In genomic region chr1:168240386-168240785, GRCm38 (mm10) we compare ENCODE assay signal across 13 mouse cellular contexts.
DNase-seq lines count a peak whose midpoint lies in the region; ATAC-seq and TF ChIP-seq lines count a peak whose summit lies in the region.
"Had no signal": no experiment of that assay in that cellular context is flagged by ENCODE, and none has a peak within 500 bp of the region (broad histone marks: within the 10 kb centered on the region; RNA-seq: fewer than 3 reads in every experiment).

No protein-coding gene starts in this region.

- 0 out of 2 replicates have a peak, but pooled peaks cover 4% of the 10 kb centered on the region for H3K36me3 ChIP-seq in heart, embryonic 10.5 days
- no peaks in the 10 kb centered on the region; the same call in 1 of the 2 replicates for H3K36me3 ChIP-seq in heart, adult 2 months (ENCODE audit: control insufficient read depth, insufficient read depth, low read length)
- no peaks in the 10 kb centered on the region for H3K36me3 ChIP-seq in forebrain, postnatal 0 days (ENCODE audit: insufficient read depth)
- H3K36me3 ChIP-seq in neural tube, embryonic 15.5 days, result no peaks in the 10 kb centered on the region

- TF ChIP-seq EP300 in heart, adult 2 months (IDR thresholded peaks at IDR 0.05; ENCODE audit: insufficient read depth, low read depth, low read length), result no peak

- H3K9ac ChIP-seq in heart, adult 2 months (ENCODE audit: low read depth, low read length), result no peak overlapping the region
- H3K9ac ChIP-seq in forebrain, postnatal 0 days, result no peak overlapping the region
- H3K9ac ChIP-seq in neural tube, embryonic 15.5 days (replicated peaks), result no peak overlapping the region
- H3K9ac ChIP-seq: liver, embryonic 14.5 days had no signal

- peak; percentile 38 for ATAC-seq in forebrain, postnatal 0 days
- no peak for ATAC-seq in neural tube, embryonic 15.5 days (ENCODE audit: low FRiP score)

- intact Hi-C loops in heart, adult 2 months (cut with DNase I), result no loop called here
- intact Hi-C loops in left cerebral cortex, adult 2 months (cut with DNase I), result no loop called here

- no peak for TF ChIP-seq POLR2A in heart, adult 2 months (IDR thresholded peaks at IDR 0.05; ENCODE audit: insufficient read depth, low read depth, low read length)
- no peak for TF ChIP-seq POLR2A in lung, adult 2 months (IDR thresholded peaks at IDR 0.05; ENCODE audit: borderline replicate concordance, extremely low read depth, low read depth, low read length)

- H3K9me3 ChIP-seq in heart, embryonic 10.5 days, result no peaks in the 10 kb centered on the region
- H3K9me3 ChIP-seq in forebrain, postnatal 0 days (ENCODE audit: low read length), result no peaks in the 10 kb centered on the region
- no peaks in the 10 kb centered on the region for H3K9me3 ChIP-seq in neural tube, embryonic 15.5 days (replicated peaks)

- DNase-seq in heart, embryonic 10.5 days (ENCODE audit: low spot score), result no peak
- no peak for DNase-seq in heart, adult 2 months
- no peak for DNase-seq in left cerebral cortex, adult 2 months (ENCODE audit: extremely low spot score in 1 of 2, low spot score in 2 of 2)
- DNase-seq in left cerebral cortex, adult 11 months (ENCODE audit: low spot score), result no peak
- DNase-seq in forebrain, postnatal 0 days, result peak; percentile 52
- no peak for DNase-seq in lung, adult 2 months
- DNase-seq in embryo, embryonic 11 days, result no peak
- DNase-seq: cerebellum, adult 18-20 months; gastrocnemius, postnatal 10 days; kidney, adult 11 months; thymus, postnatal 14 days had no signal

- no peaks in the 10 kb centered on the region; the same call in 1 of the 2 replicates for H3K79me2 ChIP-seq in heart, adult 2 months (replicated peaks; ENCODE audit: control insufficient read depth, insufficient read depth, low read length)

- H3K4me1 ChIP-seq in heart, embryonic 10.5 days, result peaks cover 58% of the 10 kb centered on the region
- H3K4me1 ChIP-seq in heart, adult 2 months (ENCODE audit: control insufficient read depth, insufficient read depth, low read length), result peaks cover 3% of the 10 kb centered on the region
- H3K4me1 ChIP-seq in forebrain, postnatal 0 days (ENCODE audit: insufficient read depth), result peaks cover 47% of the 10 kb centered on the region
- peaks cover 42% of the 10 kb centered on the region for H3K4me1 ChIP-seq in neural tube, embryonic 15.5 days
- H3K4me1 ChIP-seq in lung, adult 2 months (ENCODE audit: control insufficient read depth, insufficient read depth, low read length), result peaks cover 11% of the 10 kb centered on the region

- H3K27ac ChIP-seq in heart, embryonic 10.5 days, result 0 out of 2 replicates have a peak overlapping the region, but pooled peaks have one; percentile 29
- H3K27ac ChIP-seq in heart, adult 2 months, result no peak overlapping the region
- H3K27ac ChIP-seq in left cerebral cortex, adult 2 months, result 0 out of 2 replicates have a peak overlapping the region, but pooled peaks have one; percentile 28
- H3K27ac ChIP-seq in forebrain, postnatal 0 days (ENCODE audit: low read depth, low read length), result peak overlapping the region; percentile 81
- 0 out of 2 replicates have a peak overlapping the region, but pooled peaks have one; percentile 25 for H3K27ac ChIP-seq in neural tube, embryonic 15.5 days (replicated peaks)
- H3K27ac ChIP-seq: liver, embryonic 14.5 days had no signal

- WGBS in heart, embryonic 10.5 days, result 75% methylated on average over 5 of the region's 5 CpGs
- WGBS in heart, adult 2 months, result 82% methylated on average over 5 of the region's 5 CpGs
- WGBS in forebrain, postnatal 0 days, result 35% methylated on average over 5 of the region's 5 CpGs
- 86% methylated on average over 5 of the region's 5 CpGs for WGBS in neural tube, embryonic 15.5 days
- WGBS in lung, adult 2 months, result 77% methylated on average over 5 of the region's 5 CpGs

- peak overlapping the region; percentile 37; the same call in 1 of the 2 replicates for H3K4me2 ChIP-seq in forebrain, postnatal 0 days (ENCODE audit: low read depth)
- no peak overlapping the region for H3K4me2 ChIP-seq in neural tube, embryonic 15.5 days

- no peak for TF ChIP-seq CTCF in heart, adult 2 months (IDR thresholded peaks at IDR 0.05)
- TF ChIP-seq CTCF in left cerebral cortex, adult 2 months (IDR thresholded peaks at IDR 0.05), result no peak
- no peak for TF ChIP-seq CTCF in forebrain, postnatal 0 days (IDR thresholded peaks at IDR 0.05; ENCODE audit: low read depth)
- no peak for TF ChIP-seq CTCF in lung, adult 2 months (IDR thresholded peaks at IDR 0.05; ENCODE audit: insufficient read depth, low read length)

- no peak overlapping the region for H3K4me3 ChIP-seq in heart, embryonic 10.5 days
- no peak overlapping the region for H3K4me3 ChIP-seq in heart, adult 2 months
- no peak overlapping the region for H3K4me3 ChIP-seq in left cerebral cortex, adult 2 months
- H3K4me3 ChIP-seq in forebrain, postnatal 0 days (ENCODE audit: low read depth, low read length), result no peak overlapping the region
- no peak overlapping the region for H3K4me3 ChIP-seq in neural tube, embryonic 15.5 days (replicated peaks)
- H3K4me3 ChIP-seq in lung, adult 2 months (replicated peaks; ENCODE audit: extremely low read depth, low read depth, low read length), result no peak overlapping the region

- H3K27me3 ChIP-seq in heart, embryonic 10.5 days (ENCODE audit: insufficient read depth, poor library complexity, severe bottlenecking), result no peaks in the 10 kb centered on the region
- no peaks in the 10 kb centered on the region for H3K27me3 ChIP-seq in heart, adult 2 months (ENCODE audit: control insufficient read depth, insufficient read depth, low read length)
- H3K27me3 ChIP-seq in forebrain, postnatal 0 days (ENCODE audit: insufficient read depth, low read length), result no peaks in the 10 kb centered on the region
- H3K27me3 ChIP-seq in neural tube, embryonic 15.5 days (replicated peaks), result no peaks in the 10 kb centered on the region
